Mouse (Mus musculus): Measurements from ENCODE around the gene Nfkbib. TPM values are rescaled to one million over a fixed set of nuclear protein-coding genes. Genes with fewer than 3 reads are reported as not detected.
A peak's percentile ranks its signal among the peaks of the same experiment; 100 is the strongest.

The Nfkbib gene
- polyA plus RNA-seq, 1 experiment from 2014 or later = 29.3 TPM

DNA sequence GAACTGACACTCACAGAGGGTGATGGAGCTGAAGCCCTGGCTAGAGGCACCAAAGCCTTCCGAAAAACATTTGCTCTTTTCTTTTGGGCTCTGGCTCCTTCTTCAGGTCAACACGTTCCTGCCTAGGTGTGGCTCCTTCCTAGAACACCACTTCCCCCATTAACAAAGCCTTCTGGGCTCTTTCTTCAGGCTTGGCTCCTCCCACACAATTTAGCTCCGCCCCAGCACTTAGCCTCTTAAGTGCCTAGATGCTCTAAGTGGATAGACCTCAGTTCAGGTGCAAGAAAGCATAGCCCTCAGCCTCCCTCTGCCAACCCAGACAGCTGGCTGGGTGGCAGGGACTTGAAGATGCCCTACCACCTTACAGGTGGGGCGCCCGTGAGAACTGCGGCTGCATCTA is 31.6 kb downstream of the Nfkbib start:
- no peak overlapping the region for H3K9ac ChIP-seq (ENCODE audit: low read depth, low read length)
- 68% methylated on average over 6 of the region's 6 CpGs for WGBS (ENCODE audit: insufficient replicate concordance)
- ATAC-seq (ENCODE audit: low read depth) = no peak
- H3K9me3 ChIP-seq (replicated peaks; ENCODE audit: control insufficient read depth, low read length) = no peaks in the 10 kb centered on the region
- H3K4me2 ChIP-seq (ENCODE audit: low read depth, low read length) = no peak overlapping the region
- no peak overlapping the region for H3K4me3 ChIP-seq (ENCODE audit: low read depth, low read length)
- H3K36me3 ChIP-seq (ENCODE audit: control insufficient read depth, insufficient read depth) = no peaks in the 10 kb centered on the region
- H3K27me3 ChIP-seq (ENCODE audit: control insufficient read depth, insufficient read depth, low read depth, low read length) = peaks cover 5% of the 10 kb centered on the region; the same call in 1 of the 2 replicates
- H3K4me1 ChIP-seq (ENCODE audit: control insufficient read depth, low read depth, low read length) = peaks cover 10% of the 10 kb centered on the region
- no peak overlapping the region for H3K27ac ChIP-seq (ENCODE audit: low read length)

DNA sequence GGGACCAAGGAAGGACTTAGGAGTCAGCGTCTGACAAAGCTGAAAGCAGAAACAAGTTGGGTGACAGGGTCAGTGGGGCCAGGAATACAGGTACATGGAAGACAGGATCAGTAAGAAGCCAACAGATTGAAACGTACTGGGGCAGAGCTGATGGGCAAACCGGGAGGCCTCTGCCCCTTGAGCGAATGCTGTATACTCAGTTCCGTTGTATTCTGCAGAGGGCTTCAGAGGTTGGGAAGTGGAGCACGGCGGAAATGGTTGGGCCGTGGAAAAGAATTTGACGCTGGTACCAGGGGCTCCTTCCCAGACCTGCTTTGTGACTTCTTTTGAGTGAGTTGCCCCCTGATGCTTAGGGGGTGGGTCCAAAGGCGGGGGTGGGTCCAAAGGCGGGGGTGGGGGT is 34.1 kb downstream of the Nfkbib start:
- H3K9ac ChIP-seq (ENCODE audit: low read depth, low read length) = no peak overlapping the region
- peak overlapping the region; percentile 81 for H3K4me2 ChIP-seq (ENCODE audit: low read depth, low read length)
- H3K27me3 ChIP-seq (ENCODE audit: control insufficient read depth, insufficient read depth, low read depth, low read length) = peaks cover 5% of the 10 kb centered on the region; the same call in 1 of the 2 replicates
- 12% methylated on average over 11 of the region's 11 CpGs for WGBS (ENCODE audit: insufficient replicate concordance)
- ATAC-seq (ENCODE audit: low read depth) = no peak; the same call in 1 of the 2 replicates
- no peaks in the 10 kb centered on the region for H3K36me3 ChIP-seq (ENCODE audit: control insufficient read depth, insufficient read depth)
- no peaks in the 10 kb centered on the region for H3K9me3 ChIP-seq (replicated peaks; ENCODE audit: control insufficient read depth, low read length)
- peak overlapping the region; percentile 58 for H3K4me3 ChIP-seq (ENCODE audit: low read depth, low read length)
- H3K4me1 ChIP-seq (ENCODE audit: control insufficient read depth, low read depth, low read length) = peaks cover 9% of the 10 kb centered on the region
- H3K27ac ChIP-seq (ENCODE audit: low read length) = no peak overlapping the region

DNA sequence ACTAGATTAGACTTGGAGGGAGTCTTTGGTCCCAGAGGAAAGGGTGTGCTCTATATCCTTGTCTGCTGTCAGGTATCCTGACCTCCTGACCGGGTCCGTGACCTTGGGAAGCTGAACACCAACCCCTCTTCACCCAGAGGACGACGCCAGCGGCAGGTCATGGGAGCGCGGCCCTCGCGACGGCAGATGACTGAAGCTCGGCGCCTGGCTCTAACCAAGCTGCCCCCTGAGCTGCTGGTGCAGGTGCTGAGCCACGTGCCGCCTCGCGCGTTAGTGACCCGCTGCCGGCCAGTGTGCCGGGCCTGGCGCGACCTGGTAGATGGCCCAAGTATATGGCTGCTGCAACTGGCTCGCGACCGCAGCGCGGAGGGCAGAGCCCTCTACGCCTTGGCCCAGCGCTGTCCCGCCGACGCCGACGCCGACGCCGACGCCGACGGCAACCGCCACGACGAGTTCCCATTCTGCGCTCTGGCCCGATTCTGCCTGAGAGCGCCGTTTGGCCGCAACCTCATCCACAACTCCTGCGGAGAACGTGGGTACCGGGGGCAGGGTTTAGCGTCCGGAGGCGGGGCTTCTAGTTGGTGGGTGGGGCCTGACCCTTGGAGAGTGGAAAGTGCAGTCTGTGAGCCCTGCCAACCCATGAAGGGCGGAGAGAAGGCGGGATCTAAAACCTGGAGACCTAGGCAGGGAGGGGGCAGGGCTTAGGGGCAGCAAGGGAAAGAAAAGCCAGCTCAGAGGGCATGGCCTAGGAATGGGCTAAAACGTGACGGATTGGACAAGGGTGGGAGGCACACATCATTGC is 34.8 kb downstream of the Nfkbib start:
- H3K4me2 ChIP-seq (ENCODE audit: low read depth, low read length) = peak overlapping the region; percentile 81
- H3K27ac ChIP-seq (ENCODE audit: low read length) = no peak overlapping the region
- WGBS (ENCODE audit: insufficient replicate concordance) = 5% methylated on average over 58 of the region's 58 CpGs
- H3K4me3 ChIP-seq (ENCODE audit: low read depth, low read length) = peak overlapping the region; percentile 58
- peak overlapping the region; percentile 18; the same call in 1 of the 2 replicates for H3K9ac ChIP-seq (ENCODE audit: low read depth, low read length)
- no peaks in the 10 kb centered on the region for H3K9me3 ChIP-seq (replicated peaks; ENCODE audit: control insufficient read depth, low read length)
- H3K4me1 ChIP-seq (ENCODE audit: control insufficient read depth, low read depth, low read length) = peaks cover 9% of the 10 kb centered on the region
- ATAC-seq (ENCODE audit: low read depth) = peak; percentile 93
- H3K27me3 ChIP-seq (ENCODE audit: control insufficient read depth, insufficient read depth, low read depth, low read length) = peaks cover 5% of the 10 kb centered on the region; the same call in 1 of the 2 replicates
- no peaks in the 10 kb centered on the region for H3K36me3 ChIP-seq (ENCODE audit: control insufficient read depth, insufficient read depth)

DNA sequence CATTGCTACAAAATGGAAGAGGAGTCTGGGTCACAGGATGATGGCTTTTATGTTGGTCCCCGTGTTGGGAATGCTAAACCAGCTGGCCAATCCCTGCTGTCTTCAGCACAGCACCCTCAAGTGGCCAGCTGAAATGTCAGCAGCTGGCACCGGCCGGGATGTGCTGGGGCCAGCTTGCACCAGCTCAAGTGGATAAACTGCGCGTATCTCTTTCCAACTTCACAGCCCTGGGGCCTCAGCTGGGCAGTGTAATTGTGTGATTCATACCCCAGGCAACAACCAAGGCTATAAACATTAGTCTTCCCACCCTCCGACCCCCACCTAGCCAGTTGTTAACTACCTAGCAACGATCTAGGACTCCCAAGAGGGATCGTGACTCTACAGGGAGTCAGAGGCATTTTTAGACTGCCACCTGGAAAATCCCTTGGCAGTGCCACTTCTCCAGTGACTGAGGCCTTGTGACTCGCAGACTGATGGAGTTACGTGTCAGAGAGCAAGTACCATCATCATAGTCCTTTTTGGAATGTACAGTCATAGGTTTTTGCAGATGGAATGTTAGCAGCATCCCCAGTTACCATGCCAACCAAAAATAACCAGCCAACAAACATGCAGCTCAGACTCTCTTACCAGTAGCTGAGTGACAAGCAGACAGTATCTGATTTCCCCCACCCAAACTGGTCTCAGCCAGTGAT is 39.5 kb downstream of the Nfkbib start:
- Histone ChIP-seq H3K9me3 (replicated peaks; ENCODE audit: control insufficient read depth, low read length) (no peaks in the 10 kb centered on the region), H3K36me3 (ENCODE audit: control insufficient read depth, insufficient read depth) (no peaks in the 10 kb centered on the region), H3K9ac (ENCODE audit: low read depth, low read length) (no peak overlapping the region), H3K4me1 (ENCODE audit: control insufficient read depth, low read depth, low read length) (peaks cover 5% of the 10 kb centered on the region), H3K4me3 (ENCODE audit: low read depth, low read length) (no peak overlapping the region), H3K4me2 (ENCODE audit: low read depth, low read length) (no peak overlapping the region), H3K27me3 (ENCODE audit: control insufficient read depth, insufficient read depth, low read depth, low read length) (peaks cover 5% of the 10 kb centered on the region; the same call in 1 of the 2 replicates), H3K27ac (ENCODE audit: low read length) (no peak overlapping the region)
- ATAC-seq (ENCODE audit: low read depth) = no peak
- WGBS (ENCODE audit: insufficient replicate concordance) = 54% methylated on average over 10 of the region's 10 CpGs

DNA sequence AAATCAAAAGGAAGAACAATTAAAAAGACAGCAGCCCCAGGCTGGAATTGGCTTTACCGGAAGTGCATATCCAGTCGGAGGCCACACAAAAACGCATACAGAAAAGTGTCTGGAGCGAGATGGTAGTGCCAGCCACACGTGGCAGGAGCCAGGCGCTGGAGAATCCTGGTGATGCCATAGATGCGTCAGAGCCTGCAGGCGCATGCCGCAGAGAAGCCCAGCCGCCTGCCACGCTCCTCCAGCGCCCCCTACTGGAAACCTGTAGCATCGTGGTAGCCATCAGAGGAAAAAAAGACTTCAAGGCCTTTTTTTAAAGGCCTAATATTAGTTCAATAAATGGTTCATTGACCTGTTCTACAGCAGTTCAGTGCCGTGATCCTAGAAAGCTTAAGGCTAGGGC is 40.7 kb downstream of the Nfkbib start:
- no peak for ATAC-seq (ENCODE audit: low read depth)
- H3K4me2 ChIP-seq (ENCODE audit: low read depth, low read length) = no peak overlapping the region
- no peaks in the 10 kb centered on the region for H3K4me1 ChIP-seq (ENCODE audit: control insufficient read depth, low read depth, low read length)
- no peaks in the 10 kb centered on the region for H3K9me3 ChIP-seq (replicated peaks; ENCODE audit: control insufficient read depth, low read length)
- no peak overlapping the region for H3K9ac ChIP-seq (ENCODE audit: low read depth, low read length)
- 7% methylated on average over 14 of the region's 14 CpGs for WGBS (ENCODE audit: insufficient replicate concordance)
- H3K27ac ChIP-seq (ENCODE audit: low read length) = no peak overlapping the region
- H3K36me3 ChIP-seq (ENCODE audit: control insufficient read depth, insufficient read depth) = no peaks in the 10 kb centered on the region
- H3K4me3 ChIP-seq (ENCODE audit: low read depth, low read length) = no peak overlapping the region
- no peaks in the 10 kb centered on the region for H3K27me3 ChIP-seq (ENCODE audit: control insufficient read depth, insufficient read depth, low read depth, low read length)

DNA sequence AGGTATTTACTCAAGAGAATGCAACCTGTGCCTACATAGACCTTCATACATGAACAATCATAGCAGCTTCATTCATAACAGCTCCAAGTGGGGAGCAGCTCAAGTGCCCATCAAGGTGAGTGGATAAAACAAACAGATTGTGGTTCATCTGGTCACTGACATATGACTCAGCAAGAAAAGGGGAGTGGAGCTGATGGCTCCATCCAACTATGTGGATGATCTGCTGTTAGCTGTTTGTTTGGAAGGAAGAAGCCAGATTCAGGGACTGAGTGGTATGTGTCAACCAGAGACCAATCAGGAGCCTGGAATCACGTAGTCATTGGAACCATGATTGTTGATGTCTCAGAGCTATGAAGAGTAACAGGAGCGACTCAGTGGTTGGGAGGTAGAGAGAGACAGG is 42.7 kb downstream of the Nfkbib start:
- H3K4me1 ChIP-seq (ENCODE audit: control insufficient read depth, low read depth, low read length) = no peaks in the 10 kb centered on the region
- 72% methylated on average over 2 of the region's 2 CpGs for WGBS (ENCODE audit: insufficient replicate concordance)

DNA sequence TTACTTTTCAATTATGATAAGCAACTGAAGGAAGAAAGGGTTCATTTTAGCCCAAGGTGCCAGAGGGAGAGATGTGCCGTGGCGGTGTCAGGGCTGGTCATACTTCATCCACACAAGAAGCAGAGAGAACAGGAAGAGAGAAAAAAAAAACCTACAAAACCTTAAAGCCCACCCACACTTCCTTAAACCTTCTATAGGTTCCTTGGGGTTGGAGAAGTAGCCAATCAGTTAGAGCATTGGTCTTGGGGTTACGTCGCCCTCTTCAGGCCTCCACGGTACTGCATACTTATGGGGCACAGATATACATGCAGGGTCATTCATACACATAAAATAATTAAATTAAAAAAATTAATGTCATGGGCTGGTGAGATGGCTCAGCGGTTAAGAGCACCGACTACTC is 45.2 kb downstream of the Nfkbib start:
- no peaks in the 10 kb centered on the region for H3K36me3 ChIP-seq (ENCODE audit: control insufficient read depth, insufficient read depth)
- no peak overlapping the region for H3K27ac ChIP-seq (ENCODE audit: low read length)
- H3K9me3 ChIP-seq (replicated peaks; ENCODE audit: control insufficient read depth, low read length) = no peaks in the 10 kb centered on the region
- no peak overlapping the region for H3K9ac ChIP-seq (ENCODE audit: low read depth, low read length)
- H3K4me3 ChIP-seq (ENCODE audit: low read depth, low read length) = no peak overlapping the region
- no peaks in the 10 kb centered on the region for H3K4me1 ChIP-seq (ENCODE audit: control insufficient read depth, low read depth, low read length)
- no peaks in the 10 kb centered on the region for H3K27me3 ChIP-seq (ENCODE audit: control insufficient read depth, insufficient read depth, low read depth, low read length)
- no peak overlapping the region for H3K4me2 ChIP-seq (ENCODE audit: low read depth, low read length)
- WGBS (ENCODE audit: insufficient replicate concordance) = 82% methylated on average over 7 of the region's 7 CpGs
- ATAC-seq (ENCODE audit: low read depth) = no peak

More for the DNA sequence above, 42.7 kb downstream of the Nfkbib start:
- H3K36me3 ChIP-seq (ENCODE audit: control insufficient read depth, insufficient read depth) = no peaks in the 10 kb centered on the region
- no peak overlapping the region for H3K27ac ChIP-seq (ENCODE audit: low read length)
- no peaks in the 10 kb centered on the region for H3K27me3 ChIP-seq (ENCODE audit: control insufficient read depth, insufficient read depth, low read depth, low read length)
- H3K4me3 ChIP-seq (ENCODE audit: low read depth, low read length) = no peak overlapping the region
- H3K4me2 ChIP-seq (ENCODE audit: low read depth, low read length) = no peak overlapping the region
- no peak for ATAC-seq (ENCODE audit: low read depth)
- no peaks in the 10 kb centered on the region for H3K9me3 ChIP-seq (replicated peaks; ENCODE audit: control insufficient read depth, low read length)
- no peak overlapping the region for H3K9ac ChIP-seq (ENCODE audit: low read depth, low read length)

DNA sequence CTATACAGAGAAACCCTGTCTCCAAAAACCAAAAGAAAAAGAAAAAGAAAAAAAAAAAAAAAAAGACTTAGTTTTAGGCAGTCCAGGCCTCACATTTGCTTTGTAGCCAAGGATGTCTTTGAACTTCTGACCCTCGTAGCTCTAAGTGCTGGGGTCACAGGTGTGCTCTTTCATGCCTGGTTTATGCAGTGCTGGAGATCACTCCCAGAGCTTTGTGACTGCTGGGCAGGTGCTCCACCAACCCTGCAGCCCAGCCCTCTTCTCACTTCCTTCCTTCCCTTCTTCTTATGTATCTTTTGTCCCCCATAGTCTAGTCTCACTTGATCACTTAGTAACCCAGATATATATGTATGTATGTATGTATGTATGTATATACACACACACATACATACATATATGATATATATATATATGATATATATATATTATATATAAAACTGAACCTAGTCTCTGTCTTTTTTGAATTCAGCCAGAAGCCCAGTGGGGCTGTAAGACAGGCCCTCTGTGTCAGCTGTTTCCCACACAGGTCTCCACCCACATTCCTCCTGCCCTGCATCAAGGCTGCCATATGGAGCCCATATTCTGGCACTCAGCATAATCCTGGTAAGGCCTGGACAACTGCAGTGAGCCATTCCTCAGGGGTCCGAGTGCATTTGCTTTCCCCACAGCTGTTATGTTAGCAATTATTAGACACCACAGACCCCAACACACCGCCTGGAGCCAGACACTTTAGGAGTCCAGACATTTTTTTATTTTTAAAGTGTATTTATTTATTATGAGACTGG is 46.4 kb downstream of the Nfkbib start:
- Histone ChIP-seq H3K4me3 (ENCODE audit: low read depth, low read length) (no peak overlapping the region), H3K4me1 (ENCODE audit: control insufficient read depth, low read depth, low read length) (no peaks in the 10 kb centered on the region), H3K27ac (ENCODE audit: low read length) (no peak overlapping the region), H3K27me3 (ENCODE audit: control insufficient read depth, insufficient read depth, low read depth, low read length) (no peaks in the 10 kb centered on the region), H3K9ac (ENCODE audit: low read depth, low read length) (no peak overlapping the region), H3K4me2 (ENCODE audit: low read depth, low read length) (no peak overlapping the region), H3K36me3 (ENCODE audit: control insufficient read depth, insufficient read depth) (no peaks in the 10 kb centered on the region), H3K9me3 (replicated peaks; ENCODE audit: control insufficient read depth, low read length) (no peaks in the 10 kb centered on the region)
- WGBS (ENCODE audit: insufficient replicate concordance) = 69% methylated on average over 3 of the region's 3 CpGs
- no peak for ATAC-seq (ENCODE audit: low read depth)
